Mouse (Mus musculus) adipocyte (in vitro differentiated cells): ENCODE measurements around the gene Gm8906.
"Not testable (repeated sequence)": the region's sequence is repeated elsewhere in the genome, so short reads cannot be mapped to it uniquely, and the experiment has no call there.

Experiments
- DNase-seq: peaks from one replicate; pipeline ENCODE4 v3.0.0-alpha.2; 2016; ENCODE audit warnings: low spot score

The Gm8906 gene

GRCm38 (mm10) chr5:11502385-11502784 is at the start of gene Gm8906:
TSS of gene Gm8906 (plus strand) at chr5:11502685.
- not testable (repeated sequence) for DNase-seq
